Mouse (Mus musculus) stomach, postnatal 0 days (tissue): ENCODE measurements at regions not wholly inside any gene's neighbourhood (a gene's known extent, or its start where the extent isn't known, plus 50 kb on each side); places are given as distances from the start of the nearest gene placed in this dataset.

ENCODE experiments used
- ATAC-seq: fragments of 200-750 bp; cut with Nextera tagmentation; 2 replicates; pipeline ENCODE4 v1.8.0; 2017; ENCODE audit not compliant: low FRiP score, low TSS enrichment
- DNase-seq: peaks from one replicate; pipeline ENCODE4 v3.0.0-alpha.2; 2016; ENCODE audit warnings: low spot score
- H3K27ac ChIP-seq: fragments of 300-500 bp; sonication (generic); replicated peaks from 2 replicates; pipeline ENCODE4 v1.5.1; 2014; ENCODE audit warnings: mild to moderate bottlenecking, control low read depth
- H3K27me3 ChIP-seq: fragments of 300-500 bp; sonication (generic); 2 replicates; pipeline ENCODE4 v1.6.1; 2014; ENCODE audit warnings: low read length; ENCODE audit not compliant: control insufficient read depth, insufficient read depth
- H3K36me3 ChIP-seq: fragments of 300-500 bp; sonication (generic); 2 replicates; pipeline ENCODE4 v1.6.1; 2014; ENCODE audit warnings: low read length, mixed read lengths; ENCODE audit not compliant: control insufficient read depth, insufficient read depth
- H3K4me1 ChIP-seq: fragments of 300-500 bp; sonication (generic); replicated peaks from 2 replicates; pipeline ENCODE4 v1.6.1; 2014; ENCODE audit warnings: antibody characterized with exemption; ENCODE audit not compliant: control insufficient read depth, insufficient read depth
- H3K4me2 ChIP-seq: fragments of 300-500 bp; sonication (generic); replicated peaks from 2 replicates; pipeline ENCODE4 v1.6.1; 2014; ENCODE audit warnings: low read depth, mild to moderate bottlenecking, control low read depth, moderate library complexity
- H3K4me3 ChIP-seq: fragments of 300-500 bp; sonication (generic); 2 replicates; pipeline ENCODE4 v1.5.1; 2014; ENCODE audit warnings: low read depth, low read length, control low read depth
- H3K9ac ChIP-seq: fragments of 300-500 bp; sonication (generic); 2 replicates; pipeline ENCODE4 v1.6.1; 2014; ENCODE audit warnings: mild to moderate bottlenecking, low read length, control low read depth, mixed read lengths
- H3K9me3 ChIP-seq: fragments of 300-500 bp; sonication (generic); 2 replicates; pipeline ENCODE4 v1.6.1; 2016; ENCODE audit warnings: low read length; ENCODE audit not compliant: control insufficient read depth
- CTCF ChIP-seq: IDR thresholded peaks from 2 replicates; pipeline ENCODE4 v1.5.1; 2016; ENCODE audit warnings: antibody characterized with exemption, low read depth, mild to moderate bottlenecking, moderate library complexity
- EP300 ChIP-seq: optimal IDR thresholded peaks from 2 replicates; pipeline ENCODE3; 2016; ENCODE audit warnings: antibody characterized with exemption
- WGBS: fragments of 180-500 bp; shearing (Covaris S2); extraction: QIAGEN DNeasy Blood & Tissue Kit; methylation state at CpG from one replicate; pipeline ENCODE4 v1.1.7; 2014; 5-methylcytosine and 5-hydroxymethylcytosine counted together

DNA sequence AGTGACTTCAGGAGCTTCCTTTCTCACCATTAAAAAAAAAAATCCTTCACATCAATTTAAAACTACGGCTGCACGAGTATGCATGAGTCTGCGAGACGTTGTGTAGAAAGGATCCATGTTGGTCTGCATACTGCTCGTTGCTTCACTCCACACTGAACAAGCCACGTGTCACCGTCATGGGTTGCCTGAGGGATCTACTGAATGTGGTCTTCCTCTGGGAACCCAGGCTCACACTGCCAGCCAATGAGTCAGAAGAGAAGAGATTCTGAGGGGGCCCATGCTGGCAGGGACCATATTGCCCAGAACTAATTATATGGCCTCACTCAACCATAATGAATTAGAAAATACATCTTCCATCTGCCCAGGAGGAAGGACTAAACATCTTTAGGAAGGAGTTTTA is 124.6 kb downstream of the Nhlrc3 start:
- H3K4me3 ChIP-seq: no peak overlapping the region
- no peak overlapping the region for H3K27ac ChIP-seq
- no peaks in the 10 kb centered on the region for H3K36me3 ChIP-seq
- no peaks in the 10 kb centered on the region for H3K27me3 ChIP-seq
- no peak overlapping the region for H3K9ac ChIP-seq
- ATAC-seq: no peak
- no peaks in the 10 kb centered on the region for H3K4me1 ChIP-seq
- no peaks in the 10 kb centered on the region for H3K9me3 ChIP-seq
- no peak for DNase-seq
- H3K4me2 ChIP-seq: no peak overlapping the region
- WGBS: 95% methylated on average over 7 of the region's 7 CpGs
- TF ChIP-seq CTCF (no peak), EP300 (no peak)

DNA sequence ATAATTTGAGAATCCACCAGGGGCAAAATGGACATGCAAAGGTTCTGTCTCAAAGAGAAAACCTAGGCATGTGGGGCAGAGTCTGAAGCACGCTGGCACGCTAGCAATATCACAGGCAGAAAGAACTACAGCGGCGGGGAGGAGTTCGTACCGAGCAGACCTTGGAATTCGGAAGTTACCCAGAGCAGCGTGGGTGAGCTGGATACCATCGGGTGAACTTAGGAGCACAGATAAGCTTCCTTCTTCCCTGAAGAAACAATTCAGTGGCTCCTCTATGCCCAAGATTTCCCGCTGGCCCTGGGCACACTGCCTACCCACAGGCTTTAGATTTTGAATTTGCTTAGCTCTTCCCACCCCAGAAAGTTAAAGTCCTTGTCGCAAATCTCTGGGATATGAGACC is 129.1 kb downstream of the Nhlrc3 start:
- peak overlapping the region; percentile 15 for H3K4me2 ChIP-seq
- H3K36me3 ChIP-seq: no peaks in the 10 kb centered on the region
- no peaks in the 10 kb centered on the region for H3K9me3 ChIP-seq
- TF ChIP-seq EP300 (no peak), CTCF (no peak)
- no peaks in the 10 kb centered on the region for H3K27me3 ChIP-seq
- no peak overlapping the region for H3K9ac ChIP-seq
- no peak overlapping the region for H3K4me3 ChIP-seq
- H3K4me1 ChIP-seq: no peaks in the 10 kb centered on the region
- no peak for DNase-seq
- ATAC-seq: no peak
- no peak overlapping the region for H3K27ac ChIP-seq
- WGBS: 33% methylated on average over 11 of the region's 11 CpGs

DNA sequence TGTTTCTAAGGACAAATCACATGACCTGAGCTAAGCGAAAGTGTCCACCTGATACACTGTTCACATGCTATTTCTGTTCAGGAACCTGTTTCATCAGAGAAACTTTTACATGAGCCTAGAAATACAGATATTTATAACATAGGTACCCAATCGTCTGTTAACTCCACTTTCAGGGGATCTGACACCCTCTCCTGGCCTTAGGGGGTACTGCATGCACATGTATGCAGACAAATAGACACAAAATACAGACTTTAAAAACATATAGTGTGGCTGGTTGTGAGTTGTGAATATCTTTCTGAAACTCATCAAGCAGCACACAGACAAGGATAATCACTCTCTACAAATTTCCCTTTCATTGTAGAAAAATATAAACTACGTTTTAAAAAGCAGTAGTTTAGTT is 133.6 kb downstream of the Nhlrc3 start:
- Histone ChIP-seq H3K36me3 (no peaks in the 10 kb centered on the region), H3K9ac (no peak overlapping the region), H3K9me3 (no peaks in the 10 kb centered on the region), H3K4me1 (no peaks in the 10 kb centered on the region), H3K4me3 (no peak overlapping the region), H3K4me2 (no peak overlapping the region), H3K27me3 (no peaks in the 10 kb centered on the region), H3K27ac (no peak overlapping the region)
- ATAC-seq (no peak), DNase-seq (peak; percentile 18)
- WGBS: 64% methylated on average over 3 of the region's 3 CpGs
- peak; percentile 78 for TF ChIP-seq CTCF
- TF ChIP-seq EP300: no peak

DNA sequence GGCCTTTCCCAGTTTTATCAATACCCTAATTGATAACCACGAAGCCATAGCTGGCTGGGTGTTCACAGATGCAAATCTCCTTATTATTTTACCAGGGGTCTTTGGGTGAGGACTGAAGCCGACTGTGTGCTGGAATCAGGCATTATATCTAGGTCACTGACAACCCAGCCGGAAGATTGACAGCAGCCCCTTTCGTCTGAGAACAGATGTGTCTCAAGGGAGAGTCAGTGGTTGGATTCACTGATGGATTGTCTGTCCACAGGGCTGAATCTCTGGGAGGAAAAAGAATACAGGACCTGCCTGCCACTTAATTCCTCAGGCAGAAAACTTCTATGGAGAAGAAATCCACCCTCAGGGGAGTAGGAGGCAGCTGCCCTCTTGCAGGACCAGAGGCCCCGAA is 135.7 kb downstream of the Nhlrc3 start:
- 63% methylated on average over 5 of the region's 5 CpGs for WGBS
- no peaks in the 10 kb centered on the region for H3K36me3 ChIP-seq
- ATAC-seq (no peak), DNase-seq (no peak)
- H3K9me3 ChIP-seq: no peaks in the 10 kb centered on the region
- H3K4me1 ChIP-seq: no peaks in the 10 kb centered on the region
- no peaks in the 10 kb centered on the region for H3K27me3 ChIP-seq
- no peak overlapping the region for H3K4me3 ChIP-seq
- no peak overlapping the region for H3K27ac ChIP-seq
- H3K4me2 ChIP-seq: no peak overlapping the region
- no peak overlapping the region for H3K9ac ChIP-seq
- TF ChIP-seq EP300 (no peak), CTCF (no peak)

DNA sequence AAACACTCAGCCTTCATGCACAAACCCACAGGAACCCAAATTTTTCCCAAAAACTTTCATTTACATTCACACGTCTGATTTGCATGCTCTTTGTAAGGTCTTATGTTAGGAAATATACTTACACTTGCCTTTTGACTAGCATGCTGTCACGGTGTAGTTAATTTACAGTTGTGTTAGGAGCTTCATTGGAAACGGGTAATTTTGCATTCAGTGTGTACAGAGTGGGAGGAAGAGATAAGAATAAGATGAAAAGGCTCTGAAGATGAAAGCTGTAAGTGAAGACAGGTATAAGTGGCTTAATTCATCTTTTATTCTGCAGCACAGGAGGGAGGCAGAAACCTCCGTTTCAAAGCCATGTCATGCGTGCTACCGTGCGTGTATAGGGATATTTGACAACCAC is 136.2 kb downstream of the Nhlrc3 start:
- no peak overlapping the region for H3K9ac ChIP-seq
- H3K27me3 ChIP-seq: no peaks in the 10 kb centered on the region
- H3K4me3 ChIP-seq: no peak overlapping the region
- DNase-seq: no peak
- no peak overlapping the region for H3K4me2 ChIP-seq
- H3K27ac ChIP-seq: no peak overlapping the region
- H3K36me3 ChIP-seq: no peaks in the 10 kb centered on the region
- 59% methylated on average over 7 of the region's 7 CpGs for WGBS
- no peak for ATAC-seq
- no peaks in the 10 kb centered on the region for H3K9me3 ChIP-seq
- TF ChIP-seq CTCF (no peak), EP300 (no peak)
- no peaks in the 10 kb centered on the region for H3K4me1 ChIP-seq

DNA sequence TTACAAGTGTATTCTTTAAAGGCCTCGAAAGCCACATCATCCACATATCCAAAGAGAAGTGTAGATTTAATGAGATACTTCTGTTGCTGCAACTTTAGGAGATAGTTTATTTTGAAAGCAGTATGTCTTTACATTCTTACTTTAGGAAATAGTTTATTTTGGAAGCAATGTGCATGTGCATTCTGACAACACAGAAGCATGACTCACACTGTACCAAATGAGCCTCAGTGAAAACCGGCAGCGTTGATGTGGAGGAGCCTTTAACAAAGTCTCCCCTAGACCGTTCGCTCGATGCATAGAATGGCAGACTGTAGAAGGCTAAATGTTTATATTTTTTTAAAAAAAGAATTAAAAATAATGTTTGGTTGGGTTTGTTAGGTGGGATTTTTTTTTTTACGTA is 138.1 kb downstream of the Nhlrc3 start:
- H3K36me3 ChIP-seq: no peaks in the 10 kb centered on the region
- no peak overlapping the region for H3K4me3 ChIP-seq
- ATAC-seq (no peak), DNase-seq (no peak)
- TF ChIP-seq EP300: no peak
- TF ChIP-seq CTCF: no peak
- no peak overlapping the region for H3K27ac ChIP-seq
- H3K27me3 ChIP-seq: no peaks in the 10 kb centered on the region
- H3K4me2 ChIP-seq: no peak overlapping the region
- H3K9me3 ChIP-seq: no peaks in the 10 kb centered on the region
- H3K9ac ChIP-seq: no peak overlapping the region
- 91% methylated on average over 7 of the region's 7 CpGs for WGBS
- no peaks in the 10 kb centered on the region for H3K4me1 ChIP-seq
